Mouse (Mus musculus) liver, embryonic 14.5 days (tissue): ENCODE data around the gene Kng2.
"Not testable (repeated sequence)": the region's sequence is repeated elsewhere in the genome, so short reads cannot be mapped to it uniquely, and the experiment has no call there.

ENCODE experiments used
- CTCF ChIP-seq: IDR thresholded peaks from 2 replicates; pipeline ENCODE4 v1.5.1; 2016; ENCODE audit warnings: antibody characterized with exemption, low read depth, control low read depth
- EP300 ChIP-seq: IDR thresholded peaks from 2 replicates; pipeline ENCODE4 v1.6.1; 2016; ENCODE audit warnings: antibody characterized with exemption, low read depth

- not testable (repeated sequence) for TF ChIP-seq CTCF, EP300
Observed at GRCm38 (mm10) chr16:23077516-23077915, 48.2 kb upstream of the Kng2 start.
